Mouse (Mus musculus) right cerebral cortex, adult 18-20 months (tissue): ENCODE measurements around the gene Trabd2b.

Experiments
- DNase-seq: peaks from one replicate; pipeline ENCODE4 v3.0.0; 2022; ENCODE audit warnings: mixed read lengths

The Trabd2b gene

DNA sequence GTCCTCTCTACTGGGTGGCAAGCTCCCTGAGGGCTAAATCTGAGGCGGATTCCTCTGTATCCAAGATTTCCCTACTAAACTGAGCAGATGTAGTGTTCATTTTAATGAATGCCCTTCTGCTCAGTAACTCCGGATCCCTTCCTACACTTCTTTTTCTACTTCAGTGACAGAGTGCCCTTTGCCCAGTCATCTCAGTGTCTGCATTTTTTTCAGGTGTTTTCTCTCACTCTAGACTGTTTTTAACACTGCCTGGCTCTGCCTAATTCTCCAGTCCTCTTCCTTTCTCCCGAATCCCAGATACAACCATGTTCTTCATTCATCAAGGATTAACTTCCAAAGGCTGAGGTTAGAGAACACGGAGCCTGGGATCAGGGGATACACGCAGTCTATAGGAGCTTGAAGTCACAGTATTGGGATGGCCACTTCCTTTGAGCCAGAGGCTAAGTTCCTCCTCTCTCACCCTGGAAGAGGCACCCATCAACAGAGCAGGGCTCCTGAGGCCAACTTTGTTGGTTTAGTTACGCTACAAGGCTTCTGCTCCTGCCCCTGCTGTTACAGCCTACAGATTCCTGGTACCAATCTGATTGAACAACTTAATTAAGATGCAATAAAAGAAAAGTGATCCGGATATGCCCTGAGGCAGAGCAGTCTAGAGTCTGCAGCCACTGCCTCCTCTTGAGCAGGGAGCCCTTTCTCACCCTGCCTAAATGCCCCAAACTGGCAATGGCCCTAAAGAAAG lies 4.4 kb upstream of the Trabd2b start:
- DNase-seq: no peak

GRCm38 (mm10) chr4:114405682-114406354 lies 706 bp upstream of the Trabd2b start:
- DNase-seq: peak; percentile 89

- DNase-seq: no peak
These were observed 992 bp downstream of the Trabd2b start for GRCm38 (mm10) chr4:114407516-114407915.

DNA sequence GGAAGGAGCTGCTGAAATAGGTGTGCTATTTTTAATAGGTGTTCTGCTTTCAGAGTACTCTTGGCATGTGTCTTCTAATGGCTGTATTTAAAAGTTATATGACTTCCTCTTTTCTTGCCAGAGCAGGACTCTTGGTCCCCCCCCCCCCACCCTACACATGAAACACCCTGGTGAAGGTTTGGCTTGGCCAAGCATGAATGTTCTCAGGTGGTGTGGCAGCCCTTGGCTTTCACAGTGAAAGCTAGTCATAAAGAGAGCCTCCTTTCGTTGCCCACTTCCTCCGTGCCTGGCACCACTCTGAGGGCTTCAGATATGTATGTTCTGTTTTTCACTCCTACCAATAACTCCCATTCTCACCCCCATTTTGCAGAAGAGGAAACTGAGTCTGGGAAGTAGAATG lies 1.8 kb downstream of the Trabd2b start:
- no peak for DNase-seq

- no peak for DNase-seq
These were observed 2.5 kb downstream of the Trabd2b start for GRCm38 (mm10) chr4:114408890-114409480.

DNA sequence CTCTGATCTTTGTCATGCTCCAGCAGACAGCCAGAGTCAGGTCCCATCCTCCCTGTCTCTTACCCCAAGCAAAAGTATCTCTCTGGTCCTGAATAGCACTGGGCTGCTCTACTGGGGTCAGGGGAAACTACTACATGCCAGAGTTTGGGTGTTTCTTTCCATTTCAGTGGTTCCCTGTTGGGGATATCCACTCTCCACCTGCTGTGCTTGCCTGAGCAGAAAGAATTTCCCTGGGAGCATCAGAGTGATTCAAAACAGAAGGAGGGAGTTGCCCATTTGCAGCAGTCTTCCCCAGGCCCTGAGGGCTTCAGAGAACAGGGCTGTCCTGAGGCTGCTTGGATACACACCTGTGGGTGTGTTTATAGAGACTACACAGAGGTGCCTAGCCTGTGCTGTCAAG lies 3.0 kb downstream of the Trabd2b start:
- no peak for DNase-seq

DNA sequence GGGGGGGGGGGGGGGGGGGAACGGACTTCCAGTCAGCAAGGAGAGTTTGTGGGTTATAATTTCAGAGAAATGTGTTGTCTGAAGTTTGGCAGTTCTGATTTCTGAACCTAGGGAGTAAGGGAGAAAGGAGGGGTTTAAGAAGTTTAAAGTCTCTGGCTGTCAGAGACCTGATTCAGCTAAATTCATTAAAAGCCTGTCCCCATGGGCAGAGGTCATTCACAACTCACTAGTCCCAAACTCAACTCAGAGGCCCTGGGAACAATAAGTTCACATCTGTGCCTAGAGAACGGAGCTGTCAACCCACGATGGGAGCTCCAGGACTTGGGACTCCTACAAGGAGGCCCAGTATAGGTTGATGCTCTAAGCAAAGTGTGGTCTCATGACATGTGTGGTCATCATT lies 3.5 kb downstream of the Trabd2b start:
- DNase-seq: no peak

DNA sequence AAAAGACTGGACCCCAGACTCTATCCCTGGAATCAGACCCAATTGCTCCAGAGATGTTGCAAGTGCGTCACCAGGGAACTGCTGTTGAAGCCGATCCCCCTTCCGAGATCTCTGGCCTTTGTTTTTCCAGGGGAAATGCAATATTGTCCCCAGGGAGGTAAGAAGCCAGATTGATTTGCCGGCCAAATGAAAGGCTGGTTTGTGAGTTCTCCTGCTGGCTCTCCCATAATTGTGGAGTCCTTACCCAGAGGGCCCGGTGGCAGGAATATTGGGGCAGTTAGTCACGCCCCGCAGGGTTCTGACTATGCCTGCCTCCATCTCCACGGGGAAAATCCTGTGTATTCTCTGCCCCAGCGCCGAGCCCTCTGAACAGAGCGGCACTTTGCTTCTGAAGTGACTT lies 3.9 kb downstream of the Trabd2b start:
- no peak for DNase-seq

- no peak for DNase-seq
These were observed 4.6 kb downstream of the Trabd2b start for GRCm38 (mm10) chr4:114410958-114411661.

DNA sequence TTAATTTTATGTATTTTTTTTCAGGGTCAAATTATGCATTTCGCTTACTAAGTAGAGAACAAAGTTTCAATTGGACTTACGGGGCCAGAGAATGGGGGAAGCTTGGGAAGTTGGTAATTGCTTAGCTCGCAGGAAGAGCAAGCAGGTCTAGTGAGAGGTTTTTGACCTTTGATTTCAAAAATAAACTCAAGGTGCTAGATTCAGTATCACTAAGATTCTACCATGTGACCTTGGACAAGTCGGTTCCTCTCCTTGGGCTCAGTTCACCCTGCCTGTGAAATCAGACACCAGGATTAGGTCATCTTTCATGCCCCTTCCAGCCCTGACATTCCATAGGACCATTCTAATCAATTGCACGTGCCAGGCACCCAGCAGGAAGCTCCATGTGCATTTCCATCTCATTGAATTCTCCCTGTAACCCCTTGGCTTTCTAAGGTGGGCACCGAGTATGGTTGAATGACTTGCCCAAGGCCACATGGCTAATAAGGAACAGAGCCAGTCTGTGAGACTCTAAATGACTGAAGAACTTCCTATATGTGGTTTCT lies 5.4 kb downstream of the Trabd2b start:
- DNase-seq: no peak

- peak; percentile 72 for DNase-seq
These were observed 9.6 kb downstream of the Trabd2b start for GRCm38 (mm10) chr4:114415925-114416645.

- DNase-seq: no peak
These were observed 13.6 kb downstream of the Trabd2b start for GRCm38 (mm10) chr4:114420154-114420553.

GRCm38 (mm10) chr4:114423084-114423483 lies 16.6 kb downstream of the Trabd2b start:
- DNase-seq: no peak

DNA sequence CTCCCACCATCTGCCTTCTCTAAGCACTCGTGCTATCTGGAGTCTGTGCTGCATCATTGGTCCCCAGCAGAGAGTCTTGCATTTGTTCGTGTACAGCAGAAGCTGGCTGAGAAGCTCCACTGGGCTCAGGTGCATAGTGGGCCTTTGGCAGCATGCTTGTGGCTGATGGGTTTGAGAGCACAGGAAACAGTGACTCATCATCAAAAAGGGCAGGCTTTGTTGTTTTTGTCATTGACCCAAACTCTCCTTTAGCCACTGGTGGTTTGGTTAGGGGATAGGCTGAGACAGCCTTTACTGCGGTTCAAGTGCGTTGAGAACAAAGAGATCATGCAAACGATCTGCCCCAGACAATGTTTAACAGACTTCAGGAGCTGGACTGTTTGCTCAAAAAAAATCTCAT lies 19.3 kb downstream of the Trabd2b start:
- no peak for DNase-seq

DNA sequence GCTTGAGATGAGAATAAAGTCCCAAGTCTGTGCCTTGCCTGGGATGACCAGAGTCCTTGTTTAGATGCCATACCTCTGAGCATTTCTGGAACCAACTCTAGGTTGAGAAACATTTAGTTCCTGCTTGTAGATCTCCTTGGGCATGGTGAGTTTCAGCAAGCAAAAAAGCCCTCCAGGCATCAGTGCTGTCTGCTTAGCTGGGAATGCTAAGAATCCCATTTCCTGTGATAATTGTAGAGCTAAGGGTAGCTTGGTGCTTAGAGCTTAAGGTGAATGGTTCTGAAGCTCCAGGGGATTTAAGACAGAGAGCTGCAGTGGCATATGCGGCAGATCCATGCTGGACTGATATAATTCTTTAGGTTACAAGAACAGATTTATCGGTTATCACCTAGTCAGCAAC lies 26.2 kb downstream of the Trabd2b start:
- no peak for DNase-seq

- DNase-seq: no peak
These were observed 26.9 kb downstream of the Trabd2b start for GRCm38 (mm10) chr4:114433440-114433839.

GRCm38 (mm10) chr4:114434766-114435165 lies 28.2 kb downstream of the Trabd2b start:
- no peak for DNase-seq

DNA sequence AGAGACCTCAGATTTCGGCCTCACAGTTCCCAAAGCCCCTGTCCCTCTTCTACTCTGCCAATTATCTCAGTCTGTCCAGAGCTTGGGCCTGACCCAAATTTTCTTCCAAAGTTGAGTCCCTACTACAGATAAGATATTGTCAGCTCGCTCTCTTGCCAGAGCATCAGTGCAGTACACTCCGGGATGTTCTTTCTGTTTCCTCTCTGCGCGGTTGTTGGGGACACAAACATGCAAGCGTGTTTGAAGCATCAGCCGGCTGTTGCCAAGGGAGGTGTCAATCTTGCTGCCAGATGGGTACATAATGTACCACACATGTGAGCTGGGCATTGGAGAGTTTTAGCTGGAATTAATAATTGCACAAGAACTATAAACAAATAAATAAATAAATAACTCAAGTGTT lies 28.9 kb downstream of the Trabd2b start:
- DNase-seq: no peak

- DNase-seq: no peak
These were observed 32.2 kb downstream of the Trabd2b start for GRCm38 (mm10) chr4:114438764-114439163.

DNA sequence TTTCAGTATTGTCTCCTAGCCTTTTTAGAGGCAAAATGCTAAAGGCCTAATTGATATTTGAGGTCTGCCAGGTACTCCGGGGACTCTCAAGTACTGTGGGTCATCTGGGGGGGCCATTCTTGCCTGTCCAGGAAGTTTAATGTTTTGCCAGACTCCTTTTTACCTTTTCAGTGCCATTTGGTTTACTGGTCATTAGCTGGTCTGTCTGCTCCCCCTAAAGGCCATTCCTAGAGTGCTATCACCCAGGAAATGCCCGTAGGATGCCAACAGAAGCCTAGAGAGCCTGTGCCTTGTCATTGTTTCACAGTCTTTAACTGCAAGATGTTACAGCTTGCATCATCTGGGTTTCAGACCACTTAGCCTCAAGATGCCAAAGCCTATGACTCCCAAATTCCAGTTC lies 35.7 kb downstream of the Trabd2b start:
- no peak for DNase-seq

DNA sequence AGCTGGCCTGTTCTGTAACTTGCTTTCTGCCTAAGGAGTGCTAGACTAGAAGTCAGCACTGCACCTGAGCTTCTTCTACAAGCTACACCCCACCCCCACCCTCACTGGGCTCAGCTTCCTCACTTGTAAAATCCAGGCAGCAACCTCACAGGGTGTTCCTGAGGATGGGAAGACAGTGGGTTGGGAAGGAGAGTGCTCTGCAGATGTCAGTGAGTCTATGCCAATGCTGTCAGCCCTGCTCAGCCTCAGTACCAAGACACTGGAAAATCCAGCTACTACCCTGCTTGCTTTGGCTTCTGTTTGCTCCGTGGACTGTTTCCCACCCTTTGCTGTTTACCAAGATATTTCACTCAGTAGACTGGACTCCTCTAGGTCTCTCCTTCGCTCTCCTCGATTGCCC lies 36.1 kb downstream of the Trabd2b start:
- peak; percentile 38 for DNase-seq

DNA sequence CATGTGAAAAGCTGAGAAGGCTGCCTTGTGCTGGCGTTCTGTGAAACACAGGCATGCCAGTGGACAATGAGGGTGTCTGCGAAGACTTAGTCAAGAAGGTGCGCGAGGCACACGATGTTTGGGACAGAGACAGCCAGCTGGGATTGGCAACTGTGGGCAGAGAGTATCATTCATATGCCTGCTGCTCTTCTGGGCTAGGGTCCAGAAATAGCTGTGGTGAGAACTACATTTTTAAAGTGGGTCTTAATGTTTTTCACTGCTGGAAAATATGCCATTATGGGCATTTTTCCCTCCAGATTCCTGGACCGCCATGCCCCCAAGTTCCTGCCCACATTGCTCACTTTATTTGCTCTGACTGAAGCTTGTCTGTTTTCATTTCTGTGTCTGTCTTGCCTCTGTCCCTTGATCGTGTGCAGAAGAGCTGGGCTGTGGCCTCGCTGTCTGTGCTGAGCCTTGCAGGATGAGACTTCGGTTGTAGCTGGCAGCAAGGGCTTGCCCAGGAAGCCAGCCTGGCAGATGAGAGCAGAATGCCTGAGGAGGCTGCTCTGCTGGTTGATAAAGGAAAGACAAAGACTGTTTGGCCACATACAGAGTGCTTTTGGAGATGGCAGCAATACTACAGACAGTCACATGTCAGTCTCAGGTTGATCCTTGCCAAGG lies 42.0 kb downstream of the Trabd2b start:
- peak; percentile 66 for DNase-seq
